Mouse (Mus musculus) adrenal gland, adult 2 months (tissue): ENCODE data around the gene Mapk12. TPM values are rescaled to one million over a fixed set of nuclear protein-coding genes. Genes with fewer than 3 reads are reported as not detected.

Experiments used
- DNase-seq: peaks from one replicate; pipeline ENCODE4 v3.0.0; 2021
- polyA plus RNA-seq: library from polyadenylated mRNA; depleted of rRNA; stranded (reverse); fragments of >200 nt; gene quantifications from 2 replicates; pipeline ENCODE4 v1.2.3, GENCODE M21; 2012
- total RNA-seq, 2 experiments: library from RNA; stranded (reverse); gene quantifications; 2 replicates each; pipeline ENCODE4 v1.2.3; 2021

Gene Mapk12
- total and polyA plus RNA-seq, 3 experiments: 5.9 to 10.2 (median 6.7) TPM

GRCm38 (mm10) chr15:89171526-89172051, 31.1 kb upstream of the Mapk12 start:
- no peak for DNase-seq

DNA sequence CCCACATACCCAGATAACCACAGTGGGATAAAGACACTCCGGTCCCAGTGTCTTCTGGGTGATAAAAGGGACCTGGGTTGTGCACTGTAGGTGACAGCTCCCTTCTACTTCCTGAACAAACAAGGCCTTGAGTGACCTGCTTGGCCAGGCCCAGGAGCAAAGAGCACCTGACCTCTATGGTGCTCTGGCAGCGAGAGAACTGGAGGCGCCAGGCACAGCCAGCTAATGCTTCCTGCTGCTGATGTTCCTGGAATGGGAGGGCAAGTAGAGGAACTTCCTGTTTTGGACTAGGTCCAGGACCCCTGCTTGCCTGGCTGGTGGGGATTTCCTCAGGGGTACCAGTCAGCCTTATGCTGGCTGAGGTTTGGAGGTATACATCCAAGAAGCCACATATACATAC, 29.6 kb upstream of the Mapk12 start:
- DNase-seq: peak; percentile 59

DNA sequence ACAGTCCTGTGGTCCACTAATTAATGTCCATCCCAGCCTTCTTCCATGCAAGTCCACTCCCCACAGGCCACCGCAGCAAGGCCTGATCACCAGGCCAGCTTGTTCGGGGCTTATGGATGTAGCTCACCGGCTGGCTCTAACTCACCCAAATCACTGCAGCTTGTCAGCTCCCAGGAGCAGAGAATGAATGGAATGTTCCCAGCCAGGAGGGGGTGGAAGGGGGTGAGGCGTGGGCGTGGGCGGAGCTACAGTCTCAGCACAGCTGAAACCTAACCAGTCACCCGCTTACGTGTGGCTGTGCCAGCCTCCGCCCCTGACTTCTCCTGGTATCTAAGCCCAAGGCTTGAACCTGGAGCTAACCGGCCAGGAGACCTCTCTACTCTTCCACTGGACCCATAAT, 28.9 kb upstream of the Mapk12 start:
- peak; percentile 91 for DNase-seq

- no peak for DNase-seq
These were observed 28.4 kb upstream of the Mapk12 start for GRCm38 (mm10) chr15:89168922-89169321.

GRCm38 (mm10) chr15:89165478-89165877, 25.0 kb upstream of the Mapk12 start:
- DNase-seq: no peak

- DNase-seq: no peak
These were observed 20.9 kb upstream of the Mapk12 start for GRCm38 (mm10) chr15:89161397-89161796.

DNA sequence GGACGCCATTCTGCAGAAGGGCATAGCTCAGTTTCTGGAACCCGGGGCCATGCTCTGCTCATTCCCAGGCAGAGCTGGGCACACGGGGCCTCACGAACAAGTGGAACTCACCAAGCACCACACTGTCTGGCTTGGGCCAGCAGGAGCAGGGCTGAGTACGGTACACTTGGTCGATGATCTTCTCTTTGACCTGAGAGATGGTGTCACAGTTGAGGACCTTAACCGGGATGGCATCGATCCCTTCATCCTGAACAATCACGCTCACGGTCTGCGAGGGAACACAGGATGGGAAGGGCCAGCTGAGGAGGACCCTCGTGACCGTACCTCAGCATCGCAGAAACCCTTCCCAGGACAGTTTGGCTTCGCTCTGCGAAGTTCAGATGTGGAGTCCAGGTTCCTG, 18.0 kb upstream of the Mapk12 start:
- DNase-seq: no peak

GRCm38 (mm10) chr15:89157954-89158353, 17.5 kb upstream of the Mapk12 start:
- DNase-seq: peak; percentile 59

- DNase-seq: no peak
These were observed 11.8 kb upstream of the Mapk12 start for GRCm38 (mm10) chr15:89152312-89152711.

DNA sequence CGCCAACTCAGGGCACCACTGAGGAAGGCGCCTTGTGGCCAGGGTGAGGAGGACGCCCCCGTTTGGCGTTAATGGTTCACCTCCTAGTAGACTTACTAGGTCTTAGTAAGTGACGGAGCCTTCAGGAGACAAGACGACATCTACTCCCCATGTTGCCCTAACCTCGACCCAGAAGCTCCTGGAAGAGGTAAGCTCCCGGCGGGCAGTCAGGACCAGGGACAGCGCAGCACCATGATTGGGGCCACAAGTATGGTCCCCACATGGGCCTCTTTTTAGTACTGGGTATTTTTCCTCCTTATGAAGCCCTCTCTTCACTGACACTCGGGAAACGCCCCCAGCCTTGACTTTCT, 9.5 kb upstream of the Mapk12 start:
- DNase-seq: peak; percentile 52

- DNase-seq: peak; percentile 51
These were observed 9.0 kb upstream of the Mapk12 start, which contains the start of gene Mapk11 for GRCm38 (mm10) chr15:89149271-89150040. Gene Mapk11 (minus strand): TSS chr15:89149628.

GRCm38 (mm10) chr15:89148496-89149270, 8.2 kb upstream of the Mapk12 start:
- no peak for DNase-seq

DNA sequence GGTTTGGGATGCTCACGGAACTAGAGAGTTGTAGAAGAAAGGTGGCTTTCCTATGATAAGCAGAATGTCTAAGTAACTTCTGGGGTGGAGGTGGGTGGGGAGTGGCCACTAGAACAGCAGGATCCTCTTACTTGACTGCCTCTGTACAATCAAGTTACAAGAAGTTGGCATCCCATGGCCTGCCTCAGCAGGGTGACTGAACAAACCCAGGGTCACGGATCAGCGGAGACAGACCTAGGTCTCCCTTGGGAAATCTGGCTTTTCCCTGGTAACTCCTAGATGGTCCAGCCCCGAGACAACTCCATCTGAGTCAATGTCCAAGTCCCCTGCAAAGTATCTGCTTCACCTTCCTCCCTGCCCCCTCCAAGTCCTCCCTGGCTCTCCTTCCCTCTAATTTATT, 7.4 kb upstream of the Mapk12 start:
- no peak for DNase-seq

DNA sequence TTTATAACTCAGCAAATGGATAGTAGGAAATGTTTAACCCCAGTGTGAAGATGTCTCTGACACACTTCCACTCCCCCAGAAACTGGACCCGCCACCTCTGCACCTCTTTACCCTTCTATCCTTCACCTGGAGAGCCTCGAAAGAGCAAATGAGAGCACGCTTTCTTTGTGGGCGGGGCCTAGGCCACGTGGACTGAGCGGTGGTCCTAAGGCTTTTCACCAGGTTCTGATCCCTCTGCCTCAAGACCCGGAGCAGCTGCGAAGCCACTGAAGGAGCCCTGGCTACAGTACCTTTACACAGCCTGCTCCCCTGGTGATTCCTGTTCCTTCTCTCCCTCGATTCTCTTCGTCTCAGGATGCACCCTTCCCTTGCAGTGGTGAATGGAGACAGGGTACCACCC, 7.0 kb upstream of the Mapk12 start:
- DNase-seq: no peak

- no peak for DNase-seq
These were observed 6.5 kb upstream of the Mapk12 start for GRCm38 (mm10) chr15:89147024-89147423.

GRCm38 (mm10) chr15:89146537-89146936, 6.0 kb upstream of the Mapk12 start:
- DNase-seq: peak; percentile 50

- no peak for DNase-seq
These were observed 5.4 kb upstream of the Mapk12 start for GRCm38 (mm10) chr15:89145813-89146350.

DNA sequence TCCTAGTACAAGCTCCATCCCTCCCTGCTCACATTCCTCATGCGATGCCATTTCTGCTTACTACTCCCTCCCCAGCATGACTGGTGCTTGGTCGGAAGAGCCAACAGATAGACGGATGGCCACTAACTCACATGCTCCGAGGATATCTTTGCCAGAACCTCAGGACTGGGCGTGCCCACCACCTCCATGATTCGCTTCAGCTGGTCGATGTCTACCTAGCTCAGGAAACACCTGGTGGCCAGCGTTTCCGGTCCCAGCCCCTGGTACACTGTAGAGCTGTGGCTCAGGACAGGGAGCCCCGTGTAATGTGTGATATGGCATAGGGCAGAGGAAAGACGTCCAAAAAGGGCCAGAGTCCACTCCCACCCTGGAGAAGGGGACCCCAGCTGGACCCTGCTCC, 4.5 kb upstream of the Mapk12 start:
- no peak for DNase-seq

DNA sequence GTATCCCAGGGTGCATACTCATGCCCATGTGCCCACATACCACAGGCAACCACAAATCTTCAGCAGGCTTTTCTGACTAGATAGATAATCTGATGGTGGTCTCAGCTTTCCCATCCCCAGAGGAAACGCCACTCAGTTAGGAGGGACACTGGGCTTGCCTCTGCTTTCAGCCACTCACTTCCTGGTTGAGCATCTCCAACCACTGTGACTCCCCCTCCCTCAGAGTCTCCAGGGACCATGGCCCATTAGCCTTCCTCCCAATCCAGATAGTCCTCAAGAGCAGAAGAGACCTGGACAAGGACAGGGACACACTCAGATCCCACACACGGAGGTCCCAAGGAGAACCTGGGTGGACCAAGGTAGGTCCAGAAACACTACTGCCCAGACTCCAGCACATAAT, 2.6 kb upstream of the Mapk12 start:
- no peak for DNase-seq

GRCm38 (mm10) chr15:89141905-89142304, 1.4 kb upstream of the Mapk12 start:
- DNase-seq: no peak

DNA sequence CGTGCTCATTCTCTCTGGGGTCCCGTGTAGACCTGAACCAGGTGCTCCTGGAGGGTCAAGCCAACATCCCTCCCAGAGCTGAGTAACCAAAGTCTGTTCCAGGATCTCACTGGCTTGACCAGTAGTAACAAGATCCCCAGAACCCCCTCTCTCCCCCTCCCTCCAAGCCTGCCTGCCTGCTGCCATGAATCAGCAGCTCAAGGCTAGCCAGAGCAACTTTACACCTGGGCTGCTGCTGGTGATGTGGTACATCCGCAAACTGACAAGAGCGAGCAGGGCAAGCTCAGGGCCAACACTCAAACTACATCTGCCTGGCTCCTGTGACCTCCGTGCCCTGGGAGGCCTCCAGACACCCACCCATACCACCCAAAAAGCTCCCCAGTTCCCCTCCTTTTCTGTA, 940 bp upstream of the Mapk12 start:
- no peak for DNase-seq

DNA sequence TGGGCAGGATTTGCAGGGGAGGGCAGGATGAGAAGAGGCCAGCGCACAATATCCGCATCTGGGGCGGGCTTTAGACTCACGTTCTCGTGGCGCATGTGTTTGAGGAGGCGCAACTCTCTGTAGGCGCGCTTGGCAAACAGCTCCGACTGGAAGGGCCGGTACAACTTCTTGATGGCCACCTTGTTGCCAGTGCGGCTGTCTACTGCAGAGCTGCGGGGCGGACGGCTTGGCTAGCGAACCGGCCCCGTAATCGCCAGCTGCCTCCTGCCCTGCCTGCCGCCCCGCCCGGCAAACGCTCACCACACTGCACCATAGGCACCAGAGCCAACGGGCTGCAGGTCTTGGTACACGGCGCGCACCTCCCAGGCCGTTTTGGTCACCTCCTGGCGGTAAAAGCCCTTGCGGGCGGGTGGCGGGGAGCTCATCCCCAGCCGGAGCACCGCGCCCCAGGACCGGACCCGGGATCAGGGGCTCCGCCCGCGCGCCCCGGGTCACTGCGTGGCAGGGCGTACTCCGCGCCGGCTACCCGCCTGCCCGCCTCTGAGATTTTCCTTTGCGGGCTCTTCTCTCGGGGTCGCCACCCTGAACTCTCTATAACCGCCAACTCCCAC, 350 bp downstream of the Mapk12 start:
- DNase-seq: peak; percentile 51

- DNase-seq: no peak
These were observed 2.0 kb downstream of the Mapk12 start for GRCm38 (mm10) chr15:89138531-89138930.
